Mouse (Mus musculus) C2C12 (cell line): ENCODE measurements around the gene Cyp1a1.

ENCODE experiments used
- CEBPB ChIP-seq: IDR thresholded peaks from one replicate; pipeline ENCODE4 v1.6.1; 2011; ENCODE audit warnings: low read depth, mild to moderate bottlenecking, control low read depth, moderate library complexity
- CTCF ChIP-seq: IDR thresholded peaks from one replicate; pipeline ENCODE4 v1.5.1; 2011; ENCODE audit not compliant: control insufficient read depth, insufficient read depth, insufficient read length
- MYOG ChIP-seq: IDR thresholded peaks from one replicate; pipeline ENCODE4 v1.6.1; 2011; ENCODE audit not compliant: control insufficient read depth, insufficient read length; ENCODE audit errors: extremely low read depth
- USF1 ChIP-seq: IDR thresholded peaks from one replicate; pipeline ENCODE4 v1.6.1; 2011; ENCODE audit warnings: low read depth, mild to moderate bottlenecking, control low read depth, moderate library complexity

DNA sequence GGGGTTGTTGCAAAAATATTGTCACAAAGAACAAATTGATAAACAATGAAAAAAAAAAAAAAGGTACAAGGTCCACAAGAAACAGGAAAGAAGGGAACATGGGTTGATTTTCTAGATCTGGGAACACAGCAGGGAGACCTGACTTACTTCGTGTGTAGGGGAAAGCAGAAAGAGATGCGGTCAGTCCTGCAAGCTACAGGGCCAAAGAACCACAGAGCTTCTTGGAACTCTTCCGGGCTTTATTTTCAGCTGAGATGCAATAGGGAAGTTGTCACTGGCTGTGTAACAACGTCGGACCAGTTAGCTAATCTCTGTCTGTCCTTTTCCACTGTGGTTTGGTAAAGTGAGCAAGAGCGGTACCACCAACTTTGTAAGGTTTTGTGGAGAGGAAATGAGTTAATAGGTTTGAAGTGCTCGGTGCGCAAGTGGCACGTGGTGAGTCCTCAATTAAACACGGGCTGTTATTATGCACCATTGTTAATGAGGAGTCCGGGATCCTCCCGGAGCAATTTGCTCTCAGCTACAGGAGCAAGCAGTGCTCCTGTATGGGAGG, 41.1 kb upstream of the Cyp1a1 start:
- TF ChIP-seq CTCF (no peak), MYOG (no peak), USF1 (no peak), CEBPB (no peak)
